Mouse (Mus musculus) cerebellum, adult 2 months (tissue): ENCODE measurements around the gene Carmil1.

ENCODE experiments used
- CTCF ChIP-seq: fragments of 200-500 bp; IDR thresholded peaks from 2 replicates; pipeline ENCODE4 v1.5.1; 2011; ENCODE audit warnings: low read depth, mild to moderate bottlenecking, control low read depth, low read length, moderate library complexity, borderline replicate concordance; ENCODE audit not compliant: insufficient read depth
- POLR2A ChIP-seq: fragments of 200-500 bp; IDR thresholded peaks from 2 replicates; pipeline ENCODE4 v1.6.1; 2011; ENCODE audit warnings: low read length, control low read depth, borderline replicate concordance; ENCODE audit not compliant: insufficient read depth

GRCm38 (mm10) chr13:24220441-24220970 is 60.1 kb downstream of the Carmil1 start:
- no peak for TF ChIP-seq POLR2A
- no peak for TF ChIP-seq CTCF
